Mouse (Mus musculus) urinary bladder, postnatal 0 days (tissue): ENCODE measurements around the gene Tgfa. TPM values are rescaled to one million over a fixed set of nuclear protein-coding genes. Genes with fewer than 3 reads are reported as not detected.

Experiments used
- polyA plus RNA-seq: library from polyadenylated mRNA; unstranded; fragments of >200 nt; fragmentation: Nextera tagmentation; extraction: Ambion mirVana; gene quantifications from 2 replicates; pipeline ENCODE4 v1.2.1, GENCODE M21; 2015

Gene Tgfa
- 5.9 and 6.6 TPM in 2 replicates for polyA plus RNA-seq

DNA sequence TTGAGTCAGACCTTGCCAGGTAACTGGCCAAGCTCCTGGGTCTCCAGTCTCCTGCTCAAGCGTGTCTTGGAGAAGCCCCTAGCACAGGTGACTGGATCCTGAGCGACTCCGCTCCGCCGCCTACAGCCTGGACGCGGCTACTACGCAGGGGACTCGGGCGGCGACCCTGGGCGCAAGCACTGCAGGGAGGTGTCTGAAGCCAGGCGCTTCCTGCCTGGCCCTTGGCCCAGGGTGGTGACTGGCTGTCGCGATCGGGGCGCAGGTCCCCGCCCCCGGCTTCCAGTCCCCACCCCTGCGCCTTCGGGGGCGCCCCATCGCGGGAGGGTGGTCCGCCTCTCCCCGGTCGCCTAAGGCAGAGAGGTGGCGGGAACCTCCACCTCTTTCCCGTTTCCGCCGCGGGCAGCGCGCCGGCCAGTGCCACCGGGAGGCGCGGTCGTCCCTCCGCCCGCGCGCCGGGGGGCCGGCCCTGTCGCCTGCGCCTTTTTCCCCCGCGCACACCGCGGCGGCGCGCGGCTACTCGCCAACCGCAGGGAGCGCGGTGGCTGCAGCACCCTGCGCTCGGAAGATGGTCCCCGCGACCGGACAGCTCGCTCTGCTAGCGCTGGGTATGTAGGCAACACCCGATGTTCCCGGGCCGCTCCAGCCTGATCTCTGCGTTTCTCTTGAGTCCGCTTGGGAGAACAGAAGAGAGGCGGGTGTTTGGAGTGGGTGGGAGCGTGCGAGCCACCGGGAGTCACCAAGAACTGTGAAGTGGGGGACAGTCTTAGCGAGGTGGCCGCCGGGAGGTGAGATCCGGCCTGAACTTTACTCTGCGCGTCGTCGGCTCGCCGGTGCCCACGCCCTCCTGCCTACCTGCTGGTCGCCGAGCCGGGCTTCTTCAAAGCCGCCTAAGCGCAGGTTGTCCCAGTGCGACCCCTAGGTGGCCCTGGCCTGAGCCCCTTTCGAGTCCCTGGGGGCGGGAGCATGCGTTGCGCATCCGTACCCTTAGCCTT, at the start of gene Tgfa:
Gene Tgfa (plus strand): TSS at position 283 of the 992 bp plus-strand sequence.

Other genes starting within 250 kb of the Tgfa start
- gene Dusp11, start 233.6 kb upstream of the Tgfa start, polyA plus RNA-seq = 38.1 and 52.5 TPM in 2 replicates
- not detected in 2 replicates for gene Figla, start 179.1 kb upstream of the Tgfa start, polyA plus RNA-seq
- 0.31 and 0.58 TPM in 2 replicates for gene Add2, start 166.5 kb upstream of the Tgfa start, polyA plus RNA-seq
- gene Fam136a, start 170.4 kb downstream of the Tgfa start, polyA plus RNA-seq = 58.2 and 65.7 TPM in 2 replicates
- gene Snrpg, start 176.1 kb downstream of the Tgfa start, polyA plus RNA-seq = 212 and 224 TPM in 2 replicates
- 58.9 and 60.2 TPM in 2 replicates for gene Pcyox1, start 201.9 kb downstream of the Tgfa start, polyA plus RNA-seq
- 45.0 and 45.1 TPM in 2 replicates for gene Tia1, start 209.0 kb downstream of the Tgfa start, polyA plus RNA-seq
- gene Gm44790, start 231.4 kb downstream of the Tgfa start, polyA plus RNA-seq = 0.40 TPM in 1 of 2 replicates, not detected in the other
- 19.8 and 20.8 TPM in 2 replicates for gene C87436, start 243.2 kb downstream of the Tgfa start, polyA plus RNA-seq